Mouse (Mus musculus) right cerebral cortex, postnatal 4 days (tissue): ENCODE measurements around the gene Add2.
A peak's percentile ranks its signal among the peaks of the same experiment; 100 is the strongest.

Experiments used
- DNase-seq: peaks from one replicate; pipeline ENCODE4 v3.0.0-alpha.2; 2022

Add2 gene

DNA sequence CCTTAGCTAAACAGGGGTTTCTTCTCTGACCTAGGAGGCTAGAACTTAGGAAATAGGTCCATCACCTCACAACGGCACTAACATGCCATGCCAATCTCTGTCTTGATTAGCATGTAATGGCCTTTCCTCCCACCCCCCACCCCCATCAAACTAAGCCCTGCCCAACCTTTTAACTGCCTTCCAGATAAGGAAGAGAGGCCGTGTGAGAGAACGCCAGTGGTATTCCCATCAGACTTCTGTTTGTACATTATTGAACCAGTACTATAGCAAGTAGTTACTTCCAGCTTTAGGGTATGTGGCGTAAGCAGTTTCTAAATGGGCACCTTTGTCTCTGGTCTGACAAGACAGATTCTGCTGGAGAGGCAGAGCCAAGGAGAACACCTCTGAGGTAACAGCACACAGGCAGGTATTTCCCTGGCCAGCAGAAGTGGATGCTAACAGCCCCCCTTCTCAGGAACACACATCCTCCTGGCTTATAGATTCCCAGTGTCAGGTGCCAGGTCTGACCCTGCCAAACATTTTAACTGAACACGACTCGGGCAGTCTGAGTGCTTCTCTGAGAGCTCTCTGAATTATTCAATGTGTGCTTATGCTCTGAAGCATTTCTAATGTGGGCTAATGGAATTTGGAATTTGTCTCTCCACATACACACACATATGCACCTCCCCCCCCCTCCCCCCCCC lies 22.2 kb downstream of the Add2 start:
- DNase-seq: no peak

DNA sequence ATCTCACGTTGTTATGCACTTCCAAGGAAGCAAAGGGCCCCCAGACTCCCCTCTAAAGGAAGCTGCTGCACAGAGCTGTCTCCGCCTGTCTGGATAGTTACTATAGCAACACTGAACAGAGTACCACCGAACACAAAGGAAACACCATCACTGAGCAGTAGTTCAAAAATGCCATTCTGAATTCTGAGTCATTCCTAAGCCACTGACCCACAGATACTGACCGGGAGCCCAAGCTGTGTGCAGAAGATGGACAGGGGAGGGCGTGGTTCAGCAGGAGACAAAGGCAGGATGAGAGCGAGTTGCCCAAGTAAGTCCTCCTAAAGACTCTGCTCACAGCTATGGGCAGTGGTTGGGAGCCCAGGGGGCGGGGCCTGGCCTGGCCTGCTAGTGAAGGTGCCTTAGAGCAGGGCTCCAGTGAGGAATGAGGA lies 23.6 kb downstream of the Add2 start:
- DNase-seq: no peak

DNA sequence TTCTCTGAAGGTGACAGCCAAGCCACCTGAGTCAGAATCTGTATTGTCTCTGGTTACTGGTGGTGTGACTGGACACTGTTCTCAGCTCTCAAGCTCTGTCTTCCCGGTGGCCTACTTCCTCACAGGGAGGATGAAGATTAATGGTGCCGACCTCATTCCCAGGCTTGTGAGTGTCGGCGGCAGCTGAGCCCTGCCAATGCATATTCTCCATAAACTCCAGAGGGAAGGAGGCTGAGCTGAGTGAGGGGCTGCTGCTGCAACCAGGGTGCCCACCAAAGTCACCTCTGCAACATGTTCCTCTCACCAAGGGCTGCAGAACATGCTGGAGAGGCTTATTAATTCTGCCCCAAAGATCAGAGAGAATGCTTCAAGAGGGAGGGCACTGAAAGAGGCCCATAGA lies 24.1 kb downstream of the Add2 start:
- DNase-seq: no peak

DNA sequence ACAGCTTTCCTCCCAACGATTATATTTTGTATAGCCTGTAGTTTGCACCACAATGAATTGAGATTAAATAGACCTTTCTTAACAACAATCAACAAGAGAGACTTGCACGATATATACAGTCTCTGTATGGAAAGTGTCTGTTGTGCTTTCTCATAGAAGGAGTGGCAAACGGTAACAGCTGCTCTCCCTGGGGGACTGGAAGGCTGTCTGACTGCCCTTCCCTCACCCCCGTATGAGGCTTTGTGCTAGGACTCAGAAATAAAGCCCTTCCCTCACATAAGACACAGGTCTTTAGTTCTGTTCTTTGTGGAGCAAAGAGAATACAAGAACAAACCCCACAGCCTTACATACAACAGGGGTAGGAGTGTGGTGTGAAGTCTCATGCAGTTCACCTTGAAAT lies 24.6 kb downstream of the Add2 start:
- no peak for DNase-seq

DNA sequence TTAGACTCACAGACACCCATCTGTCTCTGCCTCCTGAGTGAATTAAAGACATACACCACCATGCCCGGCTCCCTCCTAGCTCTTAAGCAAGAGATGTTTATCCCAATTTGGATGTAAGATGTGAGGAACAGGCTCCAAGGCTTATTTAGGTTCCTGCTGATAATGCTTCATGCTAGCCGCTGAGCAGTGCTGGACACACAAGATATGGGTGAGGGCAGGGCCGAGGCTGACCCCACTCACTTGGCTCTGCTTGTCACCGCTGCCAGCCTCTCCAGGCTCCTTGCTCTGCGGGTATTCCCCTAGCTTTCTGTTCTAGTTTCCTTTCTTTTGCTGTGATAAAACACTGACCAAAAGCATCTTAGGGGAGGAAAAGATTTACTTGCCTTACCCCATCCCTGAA lies 25.1 kb downstream of the Add2 start:
- no peak for DNase-seq

DNA sequence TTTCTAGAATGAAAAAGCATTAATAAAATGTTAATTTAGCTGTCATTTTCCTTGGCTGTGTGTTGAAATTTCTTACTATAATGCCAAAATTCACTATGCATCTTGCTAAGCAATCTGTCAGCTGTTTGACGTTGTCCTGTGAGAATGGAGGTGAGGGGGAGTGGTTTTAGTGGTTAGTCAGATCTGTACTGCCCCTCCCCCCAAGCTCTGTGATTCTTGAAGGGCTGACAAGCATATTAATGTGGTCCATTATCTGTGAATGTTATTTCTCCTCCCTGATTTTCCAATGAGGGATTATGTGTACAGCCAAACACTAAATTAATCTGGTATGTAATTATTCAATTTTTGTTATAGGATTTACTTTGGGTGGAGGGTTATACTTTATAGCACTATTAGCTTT lies 30.0 kb downstream of the Add2 start:
- DNase-seq: no peak

DNA sequence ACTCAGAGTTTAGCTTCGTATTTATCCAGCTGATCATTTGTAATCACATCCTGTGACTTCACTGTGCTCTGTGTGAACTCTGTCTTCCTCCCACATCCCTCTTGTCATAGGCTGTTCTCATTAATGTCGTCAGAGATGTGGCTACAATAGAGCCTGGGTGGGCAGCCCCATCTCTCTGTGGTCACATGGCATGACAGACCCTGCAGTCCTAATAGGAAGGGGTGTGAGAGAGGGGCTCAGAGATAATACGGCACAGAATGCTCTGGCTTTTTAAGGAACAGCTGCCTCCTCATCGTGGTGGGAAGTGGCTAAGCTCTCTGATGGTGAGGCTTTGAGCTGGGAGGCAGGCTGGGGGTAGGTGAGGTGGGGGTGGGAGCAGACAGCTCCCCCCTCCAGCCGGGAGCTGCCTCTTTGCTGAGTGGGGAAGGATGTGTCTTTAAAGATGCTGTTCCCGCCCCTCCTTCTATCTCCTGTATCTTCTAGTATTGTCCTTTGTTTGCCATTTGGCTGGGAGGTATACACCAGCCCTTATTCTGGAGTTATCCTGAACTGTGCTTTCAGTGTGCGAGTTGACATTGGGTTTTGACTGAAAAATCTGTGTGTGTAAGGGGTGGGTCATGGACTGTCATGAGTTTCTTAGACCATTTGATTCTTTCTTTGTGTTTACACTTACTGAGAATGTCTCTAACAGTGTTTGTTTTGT lies 30.8 kb downstream of the Add2 start:
- DNase-seq: no peak

DNA sequence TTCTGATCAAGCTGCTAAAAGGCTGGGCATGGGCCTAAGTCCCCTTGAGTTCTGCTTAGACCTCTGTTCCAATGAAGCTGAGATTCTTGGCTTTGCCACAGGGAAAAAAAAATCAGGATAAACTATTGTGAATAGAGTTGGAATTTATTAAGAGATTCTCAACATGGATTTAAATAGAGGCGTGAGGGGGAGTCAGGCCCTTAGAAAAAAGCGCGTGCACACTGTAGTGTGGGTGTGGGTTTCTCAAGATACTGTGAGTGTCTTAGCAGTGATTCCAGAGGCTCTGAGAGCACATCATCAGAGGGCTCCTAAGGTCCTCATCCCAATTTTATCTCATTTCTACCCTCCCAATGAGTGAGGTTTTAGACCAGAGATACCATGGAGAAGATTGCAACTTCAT lies 31.7 kb downstream of the Add2 start:
- no peak for DNase-seq

DNA sequence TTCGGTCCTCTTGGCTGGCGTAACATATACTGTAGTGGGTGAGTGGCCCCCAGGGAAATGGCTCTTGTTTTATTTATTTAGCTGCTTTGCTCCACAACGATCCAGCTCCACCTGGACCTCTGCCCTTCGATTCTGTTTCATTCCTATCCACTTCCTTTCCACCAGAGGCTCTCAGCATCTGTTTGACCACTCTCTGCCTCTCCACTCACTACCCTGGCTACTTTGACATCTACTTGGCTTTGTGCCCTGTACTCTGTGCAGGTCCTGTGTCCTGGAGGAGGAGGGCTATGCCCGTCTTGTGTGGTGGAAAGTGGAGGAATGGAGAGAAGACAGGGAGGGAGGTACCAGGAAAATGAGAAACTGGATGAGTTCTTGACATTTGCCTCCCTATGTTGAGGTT lies 33.7 kb downstream of the Add2 start:
- DNase-seq: no peak

DNA sequence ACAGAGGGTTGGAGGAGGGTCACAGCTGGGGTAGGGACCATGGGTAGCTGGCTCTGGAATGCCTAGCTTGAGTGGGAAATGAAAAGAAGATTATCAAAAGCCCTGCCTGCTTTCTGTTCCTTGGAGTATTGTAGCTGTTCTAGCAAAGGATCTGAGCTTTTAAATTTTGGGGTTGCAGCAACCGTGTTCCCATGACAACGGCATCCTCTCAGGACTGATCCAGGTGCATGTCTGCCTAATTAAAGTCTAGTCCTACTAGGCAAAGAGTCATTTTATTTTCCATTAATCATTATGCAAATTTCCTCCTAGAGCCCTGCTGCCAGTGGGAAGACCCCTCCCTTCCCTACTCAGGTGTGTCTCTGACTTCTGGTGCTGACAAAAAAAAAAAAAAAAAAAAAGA lies 34.2 kb downstream of the Add2 start:
- DNase-seq: no peak

DNA sequence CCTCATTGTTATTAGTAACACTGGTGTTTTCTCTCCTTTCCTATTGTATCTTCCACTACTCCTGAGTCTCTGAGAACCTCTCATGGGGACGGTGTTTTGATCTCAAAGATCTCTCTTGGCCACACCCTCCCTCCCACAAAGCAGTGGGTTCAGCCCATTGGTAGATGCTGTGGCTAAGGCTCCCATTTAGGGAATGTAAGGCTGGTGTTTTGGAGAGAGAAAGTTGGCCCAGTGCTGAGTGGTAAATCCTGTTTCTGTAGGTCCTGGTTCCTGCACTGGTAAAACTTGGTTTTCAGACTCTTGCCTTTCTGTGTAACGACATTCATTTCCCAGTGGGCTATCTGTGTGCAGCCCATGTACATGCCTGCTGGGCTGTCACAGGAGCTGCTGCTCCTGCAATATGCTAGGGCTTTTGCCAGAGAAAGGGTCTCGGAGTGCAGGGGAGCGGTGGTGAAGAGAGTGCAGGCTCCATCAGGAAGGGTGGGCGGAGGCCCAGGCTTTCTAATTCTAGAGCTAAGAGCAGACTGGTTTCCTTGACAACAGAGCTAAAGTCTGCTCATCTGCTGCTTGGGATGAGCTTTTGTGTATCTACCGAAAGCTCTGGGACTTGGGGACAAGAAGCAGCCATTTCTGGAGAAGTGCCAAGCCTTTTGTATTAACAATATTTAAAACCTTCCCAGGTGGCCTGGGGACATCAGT lies 36.0 kb downstream of the Add2 start:
- DNase-seq: peak; percentile 70

DNA sequence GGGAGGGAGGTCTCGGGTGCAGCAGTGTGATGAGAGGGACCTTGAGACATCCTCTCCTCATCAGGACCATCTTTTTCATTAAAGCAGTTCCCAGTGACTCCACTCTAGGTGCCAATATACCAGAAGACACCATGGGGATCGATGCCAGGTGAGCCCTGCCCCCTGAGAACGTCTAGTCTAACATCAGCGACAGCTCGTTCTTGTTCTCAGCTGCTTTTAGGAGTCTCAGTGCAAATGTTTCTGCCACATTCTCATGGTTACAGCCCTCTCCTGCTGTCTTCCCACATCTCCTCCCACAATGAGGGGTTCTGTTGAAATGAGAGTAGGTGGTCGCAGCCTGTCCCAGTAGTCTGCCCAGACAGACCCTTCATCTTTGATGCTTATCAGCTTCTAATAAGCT lies 38.2 kb downstream of the Add2 start:
- DNase-seq: no peak

DNA sequence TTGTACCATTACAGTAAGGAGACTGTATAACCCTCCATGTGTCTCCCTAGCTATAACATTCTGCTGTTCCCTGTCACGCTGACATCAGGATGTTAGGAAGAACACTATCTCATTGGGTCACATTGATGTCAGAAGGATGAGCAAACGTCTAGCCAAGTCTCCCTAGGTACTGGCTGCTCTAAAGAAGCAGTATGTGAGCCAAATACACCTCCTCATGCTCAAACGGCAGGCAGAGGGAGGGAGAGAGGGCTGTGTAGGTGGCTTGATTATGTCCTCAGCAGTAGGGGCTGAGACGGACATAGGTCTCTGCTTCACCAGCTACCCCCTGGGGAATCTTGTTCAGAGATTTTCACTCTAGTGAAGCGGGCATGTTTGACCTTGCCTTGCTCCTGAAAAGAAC lies 38.7 kb downstream of the Add2 start:
- no peak for DNase-seq

DNA sequence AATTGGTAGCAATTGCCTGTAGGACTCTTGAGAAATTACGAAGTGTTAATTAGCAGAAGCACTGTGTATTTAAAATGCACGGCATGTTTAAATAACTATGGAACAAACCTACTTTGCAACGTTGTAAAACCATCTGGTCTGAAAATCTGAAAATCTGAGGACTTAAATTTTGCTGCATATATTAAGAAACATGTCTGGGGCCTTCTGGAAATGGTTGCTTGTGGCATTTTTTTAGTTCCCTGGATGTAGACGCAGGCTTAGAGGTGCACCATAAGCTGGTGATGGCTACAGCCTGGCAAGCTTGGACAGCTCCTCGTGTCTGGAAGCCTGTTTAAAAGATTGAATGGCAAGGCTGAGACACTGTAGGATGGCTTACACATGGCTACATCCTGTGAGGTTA lies 40.5 kb downstream of the Add2 start:
- no peak for DNase-seq

DNA sequence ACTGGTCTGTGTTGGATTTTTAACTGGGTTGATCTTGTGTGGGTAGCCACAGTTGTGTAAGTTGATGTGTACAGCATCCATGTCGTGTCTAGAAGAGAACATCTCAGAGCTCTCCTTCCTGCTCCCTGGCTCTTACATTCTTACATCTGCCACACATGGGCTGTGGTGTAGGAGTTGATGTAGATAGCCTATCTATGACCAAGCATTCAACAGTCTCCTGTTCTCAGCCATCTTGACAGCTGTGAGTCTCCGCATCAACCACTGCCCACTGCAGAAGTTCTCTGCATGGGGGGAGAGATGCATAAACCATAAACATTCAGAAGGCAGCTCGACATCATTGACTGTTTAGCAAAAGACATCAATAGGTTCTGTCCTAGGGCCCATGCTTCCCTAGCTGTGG lies 41.4 kb downstream of the Add2 start:
- no peak for DNase-seq

DNA sequence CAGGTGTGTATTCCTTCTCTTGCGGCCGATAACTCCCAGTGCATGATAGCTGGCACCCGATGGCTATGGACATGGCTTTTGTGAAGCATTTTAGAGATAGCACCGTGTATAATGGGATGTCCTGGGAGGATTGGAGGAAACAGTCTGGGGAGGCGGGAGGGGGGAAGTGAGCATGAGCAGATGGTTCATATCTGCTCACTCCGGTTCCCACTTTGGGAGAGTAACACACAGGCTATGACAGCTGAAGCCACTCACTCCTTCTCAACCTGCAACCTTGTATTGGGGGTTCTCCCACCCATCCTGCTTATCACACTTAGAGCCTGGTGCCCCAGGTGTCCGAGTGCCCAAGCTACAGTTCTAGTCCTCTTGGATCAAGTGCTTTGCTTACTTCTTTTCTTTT lies 41.8 kb downstream of the Add2 start:
- no peak for DNase-seq

DNA sequence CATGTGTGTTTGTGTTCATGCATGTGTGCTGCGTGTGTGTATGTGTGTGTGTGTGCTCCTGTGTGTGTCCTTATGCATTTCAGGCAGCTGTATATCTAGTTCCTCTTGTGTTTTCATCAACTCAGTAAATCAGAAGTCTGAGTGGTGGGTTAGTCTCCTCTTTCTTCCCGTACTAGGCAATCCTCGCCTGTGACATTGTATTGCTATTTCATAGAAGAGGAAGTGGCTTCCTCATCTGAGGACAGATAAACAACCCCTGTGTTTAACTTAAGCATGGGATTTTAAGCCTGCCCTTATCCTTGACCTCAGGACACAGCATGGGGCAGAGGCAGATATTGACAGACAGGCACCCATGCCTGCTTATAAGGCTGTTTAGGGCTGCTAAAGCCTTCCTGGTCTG lies 45.4 kb downstream of the Add2 start:
- DNase-seq: no peak

DNA sequence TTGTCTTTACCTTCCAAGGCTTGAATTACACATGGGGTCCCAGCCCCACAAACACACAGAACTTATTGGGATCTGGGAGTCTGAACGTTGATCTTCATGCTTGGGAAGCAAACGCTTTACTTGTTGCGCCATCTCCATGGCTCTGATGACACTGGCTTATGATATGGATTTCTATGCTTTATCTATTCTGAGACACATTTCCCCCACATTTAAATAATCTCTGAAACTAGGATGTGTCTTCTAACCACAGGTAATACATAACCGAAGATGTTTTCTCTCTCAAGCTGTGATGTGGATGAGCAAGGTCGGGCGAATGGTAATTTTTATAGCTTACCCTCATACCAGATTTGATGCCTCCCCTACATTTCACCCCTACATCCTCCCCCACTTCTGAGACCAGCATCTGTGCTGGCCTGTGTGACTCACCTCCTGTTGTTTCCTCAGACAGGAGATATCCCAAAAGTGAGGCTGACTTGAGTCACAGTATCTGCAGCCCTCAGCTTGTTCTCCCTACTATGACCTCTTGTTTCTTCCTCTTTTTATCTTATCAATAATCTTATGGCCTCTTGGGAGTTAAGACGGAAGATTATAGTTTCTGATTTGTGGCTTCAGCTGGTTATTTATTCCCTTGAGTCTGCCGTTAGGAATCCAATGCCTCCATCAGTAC lies 46.2 kb downstream of the Add2 start:
- DNase-seq: no peak

DNA sequence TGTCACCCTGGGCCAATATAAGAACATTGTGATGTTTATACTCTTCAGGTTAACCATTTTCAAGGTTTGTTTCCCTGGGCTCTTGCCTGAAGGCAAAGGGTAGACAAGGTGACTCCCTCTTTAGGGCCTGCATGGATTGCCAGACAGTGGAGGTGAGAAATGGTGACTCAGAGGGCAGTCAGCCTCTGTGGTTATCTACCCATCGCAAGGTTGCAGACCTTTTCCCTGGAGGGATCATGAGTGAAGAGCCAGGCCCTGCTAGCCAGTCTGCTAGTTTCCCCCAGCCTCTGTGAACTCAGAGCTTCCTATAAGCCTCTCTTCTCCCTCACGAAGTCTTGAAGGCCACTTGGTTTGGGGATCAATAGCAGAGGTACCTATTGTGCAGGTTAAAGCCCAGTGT lies 48.0 kb downstream of the Add2 start:
- DNase-seq: no peak

DNA sequence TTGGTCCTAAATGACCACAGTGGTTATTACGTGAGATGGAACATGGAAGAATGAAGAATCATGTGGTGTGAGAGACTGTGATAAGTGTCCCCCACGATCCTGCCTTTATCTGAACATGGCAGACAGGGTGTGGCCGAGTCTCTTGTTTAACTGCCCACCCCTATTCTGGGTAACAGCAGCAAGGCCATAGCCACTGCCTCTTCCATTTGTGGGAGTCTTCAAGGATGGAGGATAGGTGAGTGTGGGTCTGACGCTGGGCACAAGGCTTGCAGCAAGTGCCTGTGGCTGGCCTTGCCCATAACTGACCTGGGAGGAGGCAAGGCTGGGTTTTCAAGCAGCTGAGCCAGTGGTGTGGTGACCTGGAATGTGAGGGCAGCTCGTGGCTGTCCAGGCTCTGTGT lies 49.4 kb downstream of the Add2 start:
- no peak for DNase-seq

DNA sequence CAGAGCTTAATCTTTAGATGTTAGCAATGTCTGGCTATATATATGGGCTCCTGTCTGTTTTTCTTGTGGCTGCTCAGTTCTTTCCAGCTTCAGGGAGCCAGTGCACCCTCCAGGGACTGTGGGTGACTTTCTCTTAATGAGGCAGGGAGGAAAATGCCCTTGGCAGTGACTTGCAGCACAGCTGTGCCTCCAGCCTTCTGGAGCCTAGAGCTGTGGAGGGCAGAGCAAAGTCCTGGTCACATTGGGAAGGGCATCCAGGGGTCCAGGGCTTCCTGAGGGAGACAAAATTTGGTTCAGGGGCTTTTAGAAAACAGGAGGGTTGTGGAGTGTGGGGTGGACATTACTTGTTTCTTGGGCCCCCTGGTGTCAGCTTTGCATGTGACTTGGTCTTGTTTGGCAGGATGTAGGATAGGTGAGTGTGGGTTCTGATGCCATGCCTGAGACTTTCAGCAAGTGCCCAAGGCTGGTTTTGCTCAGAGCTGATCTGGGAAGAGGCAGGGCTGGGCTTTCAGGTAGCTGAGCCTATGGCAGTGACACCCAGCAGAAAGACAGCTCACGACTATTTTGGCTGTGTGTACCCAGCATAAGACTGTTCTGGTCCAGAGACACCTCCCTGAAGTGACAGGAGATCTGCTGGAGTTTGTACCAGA lies 50.0 kb downstream of the Add2 start:
- no peak for DNase-seq

DNA sequence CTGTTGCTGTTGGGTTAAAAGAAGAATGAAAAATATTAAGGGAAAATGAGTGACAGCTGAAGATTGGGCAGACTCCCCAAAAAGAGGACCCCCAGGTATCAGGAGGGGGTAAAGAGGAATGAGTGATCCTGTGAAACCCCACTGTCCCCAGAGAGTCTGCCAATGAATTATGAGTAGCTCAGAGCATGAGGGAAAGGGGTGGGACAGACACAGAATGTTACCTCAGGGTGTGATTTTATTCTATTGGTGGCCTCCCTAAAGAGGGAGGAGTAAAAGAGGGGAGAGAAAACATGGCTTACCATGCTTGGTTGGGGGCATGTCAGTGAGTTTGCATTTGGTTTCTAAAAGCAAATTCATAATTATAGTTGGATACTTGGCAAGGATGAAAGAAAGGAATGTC lies 50.8 kb downstream of the Add2 start:
- DNase-seq: no peak

DNA sequence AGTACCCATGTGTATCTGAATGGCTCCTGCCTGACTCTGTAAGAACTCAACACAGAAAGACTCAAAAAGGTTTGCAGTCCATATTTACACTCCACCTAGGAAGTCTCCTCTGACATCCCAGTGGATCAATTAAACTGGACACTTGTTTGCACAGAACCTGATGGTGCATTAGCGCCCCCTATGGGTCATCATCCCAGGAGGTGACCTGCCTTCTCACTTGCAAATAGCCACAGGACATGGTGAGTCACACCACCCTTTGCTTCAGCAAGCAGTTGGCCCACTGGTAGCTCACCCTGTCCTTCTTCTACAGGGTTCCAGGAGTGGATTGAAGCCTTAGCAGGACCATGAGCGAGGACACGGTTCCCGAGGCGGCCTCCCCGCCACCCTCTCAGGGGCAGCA lies 57.0 kb downstream of the Add2 start:
- DNase-seq: peak; percentile 69
